Mouse (Mus musculus) gastrocnemius, postnatal 14 days (tissue): Measurements from ENCODE around the gene Actg2. TPM values are rescaled to one million over a fixed set of nuclear protein-coding genes. Genes with fewer than 3 reads are reported as not detected.
A peak's percentile ranks its signal among the peaks of the same experiment; 100 is the strongest.

Source experiments
- DNase-seq: peaks from one replicate; pipeline ENCODE4 v3.0.0; 2021; ENCODE audit warnings: mixed read lengths
- intact Hi-C: fragments of 180-260 bp; cut with DNase I; formaldehyde crosslinking; loops from one replicate; pipeline ENCODE4 v1.15.1; 2025; ENCODE audit warnings: low total_unique reads
- total RNA-seq, 2 experiments: library from RNA; stranded (reverse); gene quantifications; 2 replicates each; pipeline ENCODE4 v1.2.3; 2021

Gene Actg2
- total RNA-seq, 2 experiments from 2014 or later = 1.9 to 5.0 TPM

DNA sequence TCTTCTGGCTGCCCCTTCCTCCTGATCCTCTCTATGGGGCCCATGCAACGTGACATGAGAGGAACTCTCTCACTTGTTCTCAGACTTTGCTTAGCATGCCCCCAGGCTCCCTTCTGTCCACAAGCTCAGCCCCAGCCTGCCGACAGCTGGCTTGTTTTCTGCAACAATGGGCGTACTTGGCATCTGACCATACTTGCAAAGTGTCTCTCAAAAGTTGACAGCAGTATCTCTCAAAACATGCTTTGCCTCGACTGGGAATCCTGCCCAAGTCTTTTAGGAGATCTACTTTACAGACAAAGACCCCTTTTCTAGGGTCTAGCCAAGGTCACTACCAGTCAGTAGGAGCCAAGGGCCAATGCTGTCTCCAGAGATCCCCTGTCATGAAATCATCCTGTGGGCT, 50.2 kb downstream of the Actg2 start:
- no peak for DNase-seq
- intact Hi-C loops = no loop called here

DNA sequence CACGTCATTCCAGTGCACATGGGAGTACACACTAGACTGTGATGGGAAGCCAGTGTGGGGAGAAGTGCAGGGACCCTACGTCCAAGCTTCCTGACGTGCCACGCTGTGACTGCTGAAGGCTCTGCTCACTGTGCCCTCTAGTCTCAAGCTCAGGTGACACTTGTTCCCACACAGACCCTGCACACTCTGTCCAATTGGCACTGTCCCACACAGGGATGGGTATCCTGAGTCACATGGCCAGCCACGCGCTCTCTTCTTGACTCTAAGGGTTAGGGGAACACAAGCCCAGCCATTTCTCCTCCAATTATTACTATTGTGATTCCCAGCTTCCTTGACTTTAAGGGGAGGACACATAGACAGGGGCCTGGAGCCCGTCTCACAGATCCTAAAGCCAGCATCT, 52.3 kb downstream of the Actg2 start:
- no peak for DNase-seq
- intact Hi-C loops = no loop called here

DNA sequence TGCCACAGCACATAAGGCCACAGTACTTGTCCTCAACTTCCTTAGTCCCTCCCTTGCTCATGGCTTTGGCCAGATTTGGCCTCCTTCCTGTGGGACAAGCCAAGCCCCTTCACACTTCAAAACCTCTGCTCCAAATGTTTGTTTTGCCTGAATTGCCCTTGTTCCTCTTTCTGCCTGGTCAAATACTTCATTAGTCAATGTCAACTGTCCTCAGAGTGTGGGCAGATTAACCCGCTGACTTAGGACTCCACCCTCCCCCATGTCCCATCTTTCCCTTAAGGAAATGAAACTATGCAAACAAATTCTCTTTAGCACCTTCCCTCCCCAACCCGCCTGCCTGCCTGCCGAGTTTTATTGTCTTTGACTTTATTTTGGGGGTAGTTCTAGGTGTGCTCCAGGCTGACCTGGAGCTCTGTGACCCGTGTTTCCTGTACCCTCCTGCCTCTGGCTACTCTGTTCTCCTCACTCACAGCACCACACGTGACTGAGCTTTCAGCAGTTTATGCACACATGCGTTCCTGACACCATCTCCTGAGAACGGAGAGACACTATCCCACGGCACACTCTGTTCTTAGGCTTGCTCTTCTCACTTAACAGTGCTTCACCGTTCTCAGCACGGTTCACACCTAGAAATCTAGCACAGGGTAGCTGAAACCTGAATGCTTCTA, 53.5 kb downstream of the Actg2 start:
- intact Hi-C loops = no loop called here
- DNase-seq = no peak

GRCm38 (mm10) chr6:83480019-83480655, 55.9 kb downstream of the Actg2 start:
- no peak for DNase-seq
- intact Hi-C loops = no loop called here

DNA sequence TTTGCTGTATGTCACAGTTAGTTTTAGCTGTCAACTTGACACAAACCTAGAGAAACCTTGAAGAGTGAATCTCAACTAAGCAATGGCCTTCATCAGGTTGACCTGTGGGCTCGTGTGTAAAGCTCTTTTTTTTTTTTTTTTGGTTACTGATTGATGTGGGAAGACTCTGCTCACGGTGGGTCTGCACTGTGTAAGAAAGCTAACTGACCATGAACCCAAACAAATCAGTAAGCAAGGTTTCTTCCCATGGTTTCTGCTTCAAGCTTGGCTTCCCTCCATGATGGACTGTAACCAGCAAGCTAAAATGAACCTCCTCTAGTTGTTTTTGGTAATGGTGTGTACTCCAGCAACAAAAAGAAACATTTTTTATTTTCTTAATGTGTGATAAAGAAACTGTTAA, 56.9 kb downstream of the Actg2 start:
- no peak for DNase-seq
- intact Hi-C loops = no loop called here

DNA sequence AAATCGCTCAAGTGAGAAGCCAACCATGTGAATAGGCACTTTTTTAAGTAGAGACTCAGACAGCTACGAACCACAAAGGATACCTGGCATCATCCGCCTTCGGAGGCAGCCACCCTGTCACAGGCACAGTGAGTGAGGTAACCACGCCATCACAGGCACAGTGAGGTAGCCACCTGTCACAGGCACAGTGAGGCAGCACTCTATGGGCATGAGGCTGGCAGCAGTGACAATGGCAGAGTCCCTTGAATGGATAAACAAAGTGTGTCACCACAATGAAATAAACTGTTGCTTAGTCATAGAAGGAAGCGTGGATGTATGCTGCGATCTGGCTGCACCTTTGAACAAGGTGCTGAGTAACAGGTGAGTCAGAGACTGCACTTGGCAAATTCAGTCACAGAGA, 57.4 kb downstream of the Actg2 start:
- intact Hi-C loops = no loop called here
- DNase-seq = no peak

DNA sequence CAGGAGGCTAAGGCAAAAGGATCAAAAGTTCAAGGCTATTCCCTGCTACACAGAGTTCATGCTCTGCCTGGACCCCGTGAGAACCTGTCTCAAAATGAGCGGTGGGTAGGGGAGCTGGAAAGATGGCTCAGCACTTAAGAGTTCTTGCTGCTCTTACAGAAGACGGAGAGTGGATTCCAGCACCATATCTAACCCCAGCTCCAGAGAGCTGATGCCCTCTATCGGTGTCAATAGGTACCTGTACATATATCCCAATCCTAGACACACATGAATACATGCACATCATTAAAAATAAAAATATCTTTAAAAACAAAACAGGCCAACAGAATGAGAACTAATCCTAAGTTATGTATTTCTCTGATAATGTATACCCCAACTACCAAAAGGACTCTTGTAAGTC, 57.8 kb downstream of the Actg2 start:
- intact Hi-C loops = no loop called here
- no peak for DNase-seq

DNA sequence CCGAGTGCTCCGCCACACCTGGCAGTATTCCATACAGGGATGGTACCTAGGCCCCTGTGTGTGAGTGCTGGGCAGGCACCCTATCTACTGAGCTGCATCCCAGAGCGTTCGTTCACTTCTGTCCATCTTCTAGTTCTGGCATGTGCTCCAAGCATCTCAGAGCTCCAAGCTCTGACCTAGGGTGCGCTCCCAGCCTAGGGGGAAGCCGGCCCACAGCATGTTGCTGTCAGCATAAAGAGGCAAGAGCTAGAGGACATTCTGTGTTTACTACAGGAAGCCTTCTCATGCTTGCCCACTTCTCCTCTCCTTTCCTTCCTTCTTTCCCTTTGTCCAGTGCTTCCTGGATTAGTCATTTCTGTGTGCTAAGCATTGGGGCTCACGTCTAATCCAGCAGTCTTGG, 60.6 kb downstream of the Actg2 start:
- DNase-seq = no peak

GRCm38 (mm10) chr6:83473240-83473639, 62.8 kb downstream of the Actg2 start:
- DNase-seq = peak; percentile 67
- intact Hi-C loops = no loop called here

More for the DNA sequence above, 60.6 kb downstream of the Actg2 start:
- intact Hi-C loops = no loop called here

GRCm38 (mm10) chr6:83471739-83472138, 64.3 kb downstream of the Actg2 start:
- intact Hi-C loops = no loop called here
- no peak for DNase-seq

DNA sequence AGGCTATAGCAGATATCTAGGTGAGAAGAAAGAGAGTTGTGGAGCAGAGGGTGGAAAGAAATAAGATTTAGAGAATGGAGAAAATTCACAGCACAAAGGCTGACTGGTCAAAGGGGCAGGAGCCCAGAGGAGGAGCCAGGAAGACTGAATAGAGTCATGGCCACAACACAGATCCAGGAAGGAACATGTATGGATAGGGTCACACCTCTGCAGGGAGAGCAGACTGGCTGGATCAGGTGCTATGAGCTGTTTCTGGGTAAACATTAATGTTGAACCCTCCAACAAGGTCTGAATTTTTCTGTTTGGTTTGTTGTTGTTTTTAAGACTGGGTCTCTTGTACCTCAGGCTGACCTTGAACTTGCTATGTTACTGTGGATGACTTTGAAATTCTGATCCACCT, 72.1 kb downstream of the Actg2 start:
- intact Hi-C loops = no loop called here
- DNase-seq = no peak

Other genes starting within 250 kb of the Actg2 start
- gene Mthfd2, start 210.4 kb downstream of the Actg2 start, total RNA-seq = 1 to 10 TPM; 3.7 to 6.7 TPM
- 10 to 100 TPM; 15.7 to 17.5 TPM for gene Mob1a, start 210.2 kb downstream of the Actg2 start, total RNA-seq
- gene Bola3, start 187.1 kb downstream of the Actg2 start, total RNA-seq = 100 to 1,000 TPM; 214 to 234 TPM
- gene Tet3, start 77.2 kb downstream of the Actg2 start, total RNA-seq = 10 to 100 TPM; 30.4 to 36.7 TPM
- 10 to 100 TPM; 14.8 to 19.3 TPM for gene Dguok, start 29.3 kb downstream of the Actg2 start, total RNA-seq
- gene Stambp, start 36.5 kb upstream of the Actg2 start, total RNA-seq = 1 to 10 TPM; 7.5 to 8.3 TPM
- not detected for gene Clec4f, start 119.9 kb upstream of the Actg2 start, total RNA-seq
- not detected for gene Cd207, start 141.6 kb upstream of the Actg2 start, total RNA-seq
- not detected for gene Vax2, start 175.0 kb upstream of the Actg2 start, total RNA-seq
- not detected for gene Atp6v1b1, start 206.7 kb upstream of the Actg2 start, total RNA-seq
- gene Ankrd53, start 226.4 kb upstream of the Actg2 start, total RNA-seq = not detected
- gene Tex261, start 239.5 kb upstream of the Actg2 start, total RNA-seq = 10 to 100 TPM; 35.5 to 35.8 TPM